Mouse (Mus musculus) intestine, embryonic 15.5 days (tissue): ENCODE data around the gene Ticam1. TPM values are rescaled to one million over a fixed set of nuclear protein-coding genes. Genes with fewer than 3 reads are reported as not detected.
"Not testable (repeated sequence)": the region's sequence is repeated elsewhere in the genome, so short reads cannot be mapped to it uniquely, and the experiment has no call there.

Experiments
- ATAC-seq: fragments of 200-750 bp; cut with Nextera tagmentation; 2 replicates; pipeline ENCODE4 v1.8.0; 2017; ENCODE audit warnings: moderate TSS enrichment, moderate library complexity
- H3K27ac ChIP-seq: fragments of 300-500 bp; sonication (generic); 2 replicates; pipeline ENCODE4 v1.5.1; 2015; ENCODE audit warnings: mild to moderate bottlenecking, inconsistent platforms
- H3K27me3 ChIP-seq: fragments of 300-500 bp; sonication (generic); replicated peaks from 2 replicates; pipeline ENCODE4 v1.6.1; 2015; ENCODE audit warnings: inconsistent platforms
- H3K36me3 ChIP-seq: fragments of 300-500 bp; sonication (generic); 2 replicates; pipeline ENCODE4 v1.6.1; 2015; ENCODE audit warnings: inconsistent platforms
- H3K4me1 ChIP-seq: fragments of 300-500 bp; sonication (generic); replicated peaks from 2 replicates; pipeline ENCODE4 v1.6.1; 2015; ENCODE audit warnings: inconsistent platforms
- H3K4me2 ChIP-seq: fragments of 300-500 bp; sonication (generic); replicated peaks from 2 replicates; pipeline ENCODE4 v1.6.1; 2015; ENCODE audit warnings: mild to moderate bottlenecking, inconsistent platforms
- H3K4me3 ChIP-seq: fragments of 300-500 bp; sonication (generic); replicated peaks from 2 replicates; pipeline ENCODE4 v1.5.1; 2015; ENCODE audit warnings: inconsistent platforms
- H3K9ac ChIP-seq: fragments of 300-500 bp; sonication (generic); 2 replicates; pipeline ENCODE4 v1.6.1; 2015; ENCODE audit warnings: inconsistent platforms
- H3K9me3 ChIP-seq: fragments of 300-500 bp; sonication (generic); 2 replicates; pipeline ENCODE4 v1.6.1; 2016; ENCODE audit warnings: inconsistent platforms
- WGBS: fragments of 180-500 bp; shearing (Covaris S2); methylation state at CpG from one replicate; pipeline ENCODE4 v1.1.7; 2015; 5-methylcytosine and 5-hydroxymethylcytosine counted together
- polyA plus RNA-seq: library from polyadenylated mRNA; unstranded; fragments of >200 nt; fragmentation: Nextera tagmentation; extraction: Ambion mirVana; gene quantifications from 2 replicates; pipeline ENCODE4 v1.2.1, GENCODE M21; 2015

Gene Ticam1
- polyA plus RNA-seq, 1 experiment from 2014 or later, result 11.3 TPM

GRCm38 (mm10) chr17:56272644-56273043 is 3.9 kb downstream of the Ticam1 start:
- H3K9ac ChIP-seq, result no peak overlapping the region
- WGBS, result 72% methylated on average over 3 of the region's 3 CpGs

GRCm38 (mm10) chr17:56271609-56272253 is 4.9 kb downstream of the Ticam1 start:
- Histone ChIP-seq H3K4me1 (peaks cover 13% of the 10 kb centered on the region), H3K36me3 (peaks cover 17% of the 10 kb centered on the region), H3K4me2 (no peak overlapping the region), H3K27me3 (no peaks in the 10 kb centered on the region), H3K4me3 (no peak overlapping the region), H3K9me3 (no peaks in the 10 kb centered on the region), H3K9ac (no peak overlapping the region), H3K27ac (0 out of 2 replicates have a peak overlapping the region, but pooled peaks have one; percentile 13)
- no peak for ATAC-seq
- WGBS, result 82% methylated on average over 12 of the region's 12 CpGs

More at GRCm38 (mm10) chr17:56272644-56273043, 3.9 kb downstream of the Ticam1 start:
- H3K27me3 ChIP-seq, result no peaks in the 10 kb centered on the region
- H3K4me2 ChIP-seq, result no peak overlapping the region
- H3K36me3 ChIP-seq, result peaks cover 17% of the 10 kb centered on the region
- no peak overlapping the region for H3K4me3 ChIP-seq
- no peak for ATAC-seq
- H3K9me3 ChIP-seq, result no peaks in the 10 kb centered on the region
- H3K27ac ChIP-seq, result no peak overlapping the region
- peaks cover 19% of the 10 kb centered on the region for H3K4me1 ChIP-seq

GRCm38 (mm10) chr17:56269741-56270140 is 6.8 kb downstream of the Ticam1 start:
- Histone ChIP-seq H3K9ac (no peak overlapping the region), H3K4me3 (peak overlapping the region; percentile 38; the same call in 1 of the 2 replicates), H3K4me1 (peaks cover 13% of the 10 kb centered on the region), H3K27ac (no peak overlapping the region), H3K27me3 (no peaks in the 10 kb centered on the region), H3K36me3 (peaks cover 20% of the 10 kb centered on the region), H3K4me2 (peak overlapping the region; percentile 66), H3K9me3 (no peaks in the 10 kb centered on the region)
- 66% methylated on average over 3 of the region's 3 CpGs for WGBS
- ATAC-seq, result peak; percentile 1; the same call in 1 of the 2 replicates

- peaks cover 13% of the 10 kb centered on the region for H3K4me1 ChIP-seq
- WGBS, result 23% methylated on average over 12 of the region's 12 CpGs
- peak; percentile 87 for ATAC-seq
- H3K9ac ChIP-seq, result peak overlapping the region; percentile 47
- peak overlapping the region; percentile 38 for H3K4me3 ChIP-seq
- H3K27ac ChIP-seq, result peak overlapping the region; percentile 65
- peaks cover 20% of the 10 kb centered on the region for H3K36me3 ChIP-seq
- H3K27me3 ChIP-seq, result no peaks in the 10 kb centered on the region
- peak overlapping the region; percentile 66 for H3K4me2 ChIP-seq
- no peaks in the 10 kb centered on the region for H3K9me3 ChIP-seq
Observed at GRCm38 (mm10) chr17:56269153-56269630, 7.4 kb downstream of the Ticam1 start.

- 0 out of 2 replicates have a peak, but pooled peaks cover 6% of the 10 kb centered on the region for H3K4me1 ChIP-seq
- 55% methylated on average over 3 of the region's 3 CpGs for WGBS
- H3K9ac ChIP-seq, result no peak overlapping the region
Observed at GRCm38 (mm10) chr17:56266271-56266670, 10.3 kb downstream of the Ticam1 start.

GRCm38 (mm10) chr17:56265869-56266268 is 10.7 kb downstream of the Ticam1 start:
- Histone ChIP-seq H3K4me2 (no peak overlapping the region), H3K27ac (no peak overlapping the region), H3K4me1 (0 out of 2 replicates have a peak, but pooled peaks cover 9% of the 10 kb centered on the region), H3K36me3 (peaks cover 17% of the 10 kb centered on the region), H3K9me3 (no peaks in the 10 kb centered on the region), H3K9ac (no peak overlapping the region), H3K4me3 (no peak overlapping the region), H3K27me3 (no peaks in the 10 kb centered on the region)
- ATAC-seq, result no peak
- 63% methylated on average over 3 of the region's 3 CpGs for WGBS

More at GRCm38 (mm10) chr17:56266271-56266670, 10.3 kb downstream of the Ticam1 start:
- H3K4me3 ChIP-seq, result no peak overlapping the region
- H3K36me3 ChIP-seq, result peaks cover 19% of the 10 kb centered on the region
- H3K4me2 ChIP-seq, result no peak overlapping the region
- no peaks in the 10 kb centered on the region for H3K9me3 ChIP-seq
- ATAC-seq, result no peak
- no peaks in the 10 kb centered on the region for H3K27me3 ChIP-seq
- no peak overlapping the region for H3K27ac ChIP-seq

GRCm38 (mm10) chr17:56265011-56265410 is 11.6 kb downstream of the Ticam1 start:
- H3K9me3 ChIP-seq, result no peaks in the 10 kb centered on the region
- H3K4me2 ChIP-seq, result no peak overlapping the region
- 88% methylated on average over 4 of the region's 4 CpGs for WGBS
- H3K4me3 ChIP-seq, result no peak overlapping the region
- ATAC-seq, result no peak
- H3K4me1 ChIP-seq, result peaks cover 16% of the 10 kb centered on the region
- H3K36me3 ChIP-seq, result peaks cover 16% of the 10 kb centered on the region
- no peak overlapping the region for H3K9ac ChIP-seq
- no peaks in the 10 kb centered on the region for H3K27me3 ChIP-seq
- no peak overlapping the region for H3K27ac ChIP-seq

- no peaks in the 10 kb centered on the region for H3K27me3 ChIP-seq
- no peak overlapping the region for H3K9ac ChIP-seq
- ATAC-seq, result peak; percentile 71
- peaks cover 24% of the 10 kb centered on the region for H3K36me3 ChIP-seq
- no peak overlapping the region for H3K27ac ChIP-seq
- peaks cover 22% of the 10 kb centered on the region for H3K4me1 ChIP-seq
- H3K9me3 ChIP-seq, result no peaks in the 10 kb centered on the region
- no peak overlapping the region for H3K4me2 ChIP-seq
- WGBS, result 21% methylated on average over 8 of the region's 8 CpGs
- H3K4me3 ChIP-seq, result no peak overlapping the region
Observed at GRCm38 (mm10) chr17:56264020-56264419, 12.6 kb downstream of the Ticam1 start.

- Histone ChIP-seq H3K27ac (no peak overlapping the region), H3K9ac (no peak overlapping the region), H3K27me3 (no peaks in the 10 kb centered on the region), H3K4me1 (peaks cover 34% of the 10 kb centered on the region), H3K36me3 (peaks cover 25% of the 10 kb centered on the region), H3K4me3 (no peak overlapping the region), H3K9me3 (no peaks in the 10 kb centered on the region), H3K4me2 (no peak overlapping the region)
- no peak for ATAC-seq
- WGBS, result 89% methylated on average over 3 of the region's 3 CpGs
Observed at GRCm38 (mm10) chr17:56262645-56263094, 13.9 kb downstream of the Ticam1 start.

- ATAC-seq, result no peak
- Histone ChIP-seq H3K27ac (no peak overlapping the region), H3K4me1 (peaks cover 39% of the 10 kb centered on the region), H3K9ac (peak overlapping the region; percentile 5; the same call in 1 of the 2 replicates), H3K9me3 (no peaks in the 10 kb centered on the region), H3K27me3 (no peaks in the 10 kb centered on the region), H3K4me2 (no peak overlapping the region), H3K36me3 (peaks cover 25% of the 10 kb centered on the region), H3K4me3 (no peak overlapping the region)
- 82% methylated on average over 3 of the region's 3 CpGs for WGBS
Observed at GRCm38 (mm10) chr17:56261166-56261565, 15.4 kb downstream of the Ticam1 start.

- Histone ChIP-seq H3K4me1 (peaks cover 39% of the 10 kb centered on the region), H3K4me3 (no peak overlapping the region), H3K4me2 (peak overlapping the region; percentile 96), H3K36me3 (peaks cover 22% of the 10 kb centered on the region), H3K27me3 (no peaks in the 10 kb centered on the region), H3K9ac (peak overlapping the region; percentile 11; the same call in 1 of the 2 replicates), H3K27ac (no peak overlapping the region), H3K9me3 (no peaks in the 10 kb centered on the region)
- WGBS, result 93% methylated on average over 10 of the region's 10 CpGs
- ATAC-seq, result no peak
Observed at GRCm38 (mm10) chr17:56259301-56260037, 17.1 kb downstream of the Ticam1 start.

- not testable (repeated sequence) for H3K27me3 ChIP-seq, H3K9me3 ChIP-seq, ATAC-seq, H3K27ac ChIP-seq, H3K4me3 ChIP-seq
- Histone ChIP-seq H3K9ac (peak overlapping the region; percentile 8; the same call in 1 of the 2 replicates), H3K4me2 (peak overlapping the region; percentile 96), H3K4me1 (peaks cover 39% of the 10 kb centered on the region), H3K36me3 (peaks cover 22% of the 10 kb centered on the region)
- WGBS, result 54% methylated on average over 2 of the region's 2 CpGs
Observed at GRCm38 (mm10) chr17:56258812-56259211, 17.8 kb downstream of the Ticam1 start.
